Mouse (Mus musculus) olfactory bulb, adult 2 months (tissue): ENCODE measurements at regions not wholly inside any gene's neighbourhood (a gene's known extent, or its start where the extent isn't known, plus 50 kb on each side); places are given as distances from the start of the nearest gene placed in this dataset.

ENCODE experiments used
- H3K27ac ChIP-seq: fragments of 200-500 bp; 2 replicates; pipeline ENCODE4 v1.5.1; 2012; ENCODE audit warnings: low read depth, low read length; ENCODE audit not compliant: insufficient read depth
- H3K4me1 ChIP-seq: fragments of 200-500 bp; 2 replicates; pipeline ENCODE4 v1.6.1; 2012; ENCODE audit warnings: low read length; ENCODE audit not compliant: control insufficient read depth, insufficient read depth
- H3K4me3 ChIP-seq: fragments of 200-500 bp; 2 replicates; pipeline ENCODE4 v1.5.1; 2012; ENCODE audit warnings: mild to moderate bottlenecking, low read depth, low read length, moderate library complexity; ENCODE audit not compliant: insufficient read depth
- CTCF ChIP-seq: fragments of 200-500 bp; IDR thresholded peaks from 2 replicates; pipeline ENCODE4 v1.5.1; 2012; ENCODE audit warnings: low read depth, mild to moderate bottlenecking, low read length, moderate library complexity; ENCODE audit not compliant: insufficient read depth
- POLR2A ChIP-seq: fragments of 200-500 bp; IDR thresholded peaks from 2 replicates; pipeline ENCODE4 v1.6.1; 2012; ENCODE audit warnings: mild to moderate bottlenecking, low read depth, low read length, moderate library complexity; ENCODE audit not compliant: insufficient read depth
- WGBS: fragments of 180-500 bp; shearing (Covaris S2); methylation state at CpG from one replicate; pipeline ENCODE4 v1.1.7; 2018; 5-methylcytosine and 5-hydroxymethylcytosine counted together

DNA sequence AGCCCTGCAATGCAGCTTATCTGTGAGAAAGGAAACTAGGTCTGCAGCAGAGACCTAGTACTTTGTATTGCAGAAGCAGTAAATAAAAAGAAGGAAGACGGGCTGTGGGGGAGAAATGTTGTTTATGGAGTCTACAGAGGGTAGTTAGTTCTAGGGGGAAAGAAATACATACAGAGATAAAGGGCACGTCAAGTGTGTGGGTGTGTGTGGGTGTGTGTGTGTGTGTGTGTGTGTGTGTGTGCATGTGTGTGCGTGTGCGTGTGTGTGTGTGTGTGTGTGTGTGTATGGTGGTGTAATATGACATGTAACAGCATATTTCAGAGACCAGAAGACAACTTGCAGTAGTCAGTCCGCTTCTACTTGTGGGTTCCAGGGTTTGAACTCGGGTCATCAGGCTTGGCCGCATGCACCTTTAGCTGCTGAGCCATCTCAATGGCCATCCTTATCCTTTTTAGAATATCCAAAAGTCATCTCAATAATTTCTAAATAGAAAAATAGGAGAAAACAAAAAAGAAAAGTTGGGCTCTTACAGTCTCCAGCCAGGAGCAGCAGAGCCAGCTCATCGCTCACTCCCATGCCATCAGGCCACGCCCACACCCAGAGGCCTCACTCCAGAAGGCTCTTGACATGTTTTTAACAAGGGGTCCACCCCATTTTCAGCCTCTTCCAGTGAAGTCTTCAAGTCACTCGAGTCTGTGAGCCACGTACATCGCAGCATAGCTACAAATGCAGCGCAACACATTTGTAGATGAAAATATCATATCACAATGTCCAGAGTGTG, 101.5 kb downstream of the Hlx start:
- no peak overlapping the region for H3K4me3 ChIP-seq
- peaks cover 2% of the 10 kb centered on the region; the same call in 1 of the 2 replicates for H3K4me1 ChIP-seq
- no peak overlapping the region for H3K27ac ChIP-seq
- 86% methylated on average over 13 of the region's 13 CpGs for WGBS
- no peak for TF ChIP-seq CTCF
- no peak for TF ChIP-seq POLR2A

DNA sequence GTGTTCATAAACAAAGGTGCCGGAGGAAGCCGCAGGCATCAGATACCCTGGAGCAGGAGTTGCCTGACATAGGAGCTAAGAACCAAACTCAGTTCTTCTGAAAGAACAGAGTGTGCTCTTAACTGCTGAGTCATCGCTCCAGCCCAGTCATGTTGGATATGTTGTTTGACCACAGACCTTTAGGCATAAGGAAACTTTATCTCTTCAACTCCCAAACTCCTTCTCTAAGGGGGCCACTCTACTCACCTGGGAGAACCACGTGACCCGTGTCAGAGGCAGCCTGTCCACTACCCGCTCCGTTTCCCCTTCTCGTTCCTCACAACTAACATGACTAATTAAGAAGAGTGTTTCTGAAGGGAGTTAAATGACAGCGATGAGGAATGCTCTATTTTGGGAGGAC, 103.2 kb downstream of the Hlx start:
- 90% methylated on average over 9 of the region's 9 CpGs for WGBS
- TF ChIP-seq CTCF = no peak
- no peak for TF ChIP-seq POLR2A
- no peak overlapping the region for H3K27ac ChIP-seq

DNA sequence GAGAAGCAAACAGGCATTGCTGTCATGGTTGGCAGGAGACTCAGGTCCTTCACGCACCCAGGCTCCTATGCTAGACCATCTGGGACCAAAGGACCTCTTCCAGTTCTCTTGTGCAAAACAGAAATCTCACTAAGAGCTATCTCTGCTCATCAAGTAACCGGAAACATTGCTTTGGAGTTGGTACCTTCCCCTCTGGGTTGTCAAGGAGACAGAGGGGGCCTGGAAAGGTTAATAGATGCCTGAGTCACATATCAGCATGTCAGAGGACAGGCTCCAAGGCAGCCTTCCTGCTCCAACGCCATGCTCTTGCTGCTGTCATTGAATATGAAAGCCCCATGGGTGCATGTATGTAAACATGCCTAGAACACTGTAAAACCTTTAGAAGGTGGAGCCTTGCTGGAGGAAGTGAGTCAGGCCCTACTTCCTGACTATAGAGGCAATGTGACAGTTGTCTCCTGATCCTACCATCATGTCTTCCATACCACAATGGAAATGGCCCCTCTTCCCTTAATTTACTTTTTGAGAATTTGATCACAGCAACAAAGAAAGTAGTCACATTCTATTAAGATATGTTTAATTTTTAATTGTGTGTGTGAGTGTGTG, 103.8 kb downstream of the Hlx start:
- no peak for TF ChIP-seq CTCF
- no peak for TF ChIP-seq POLR2A
- WGBS = 71% methylated on average over 3 of the region's 3 CpGs
- Histone ChIP-seq H3K27ac (no peak overlapping the region), H3K4me3 (no peak overlapping the region), H3K4me1 (peaks cover 2% of the 10 kb centered on the region; the same call in 1 of the 2 replicates)

More for the DNA sequence above, 103.2 kb downstream of the Hlx start:
- no peak overlapping the region for H3K4me3 ChIP-seq
- H3K4me1 ChIP-seq = peaks cover 2% of the 10 kb centered on the region; the same call in 1 of the 2 replicates

DNA sequence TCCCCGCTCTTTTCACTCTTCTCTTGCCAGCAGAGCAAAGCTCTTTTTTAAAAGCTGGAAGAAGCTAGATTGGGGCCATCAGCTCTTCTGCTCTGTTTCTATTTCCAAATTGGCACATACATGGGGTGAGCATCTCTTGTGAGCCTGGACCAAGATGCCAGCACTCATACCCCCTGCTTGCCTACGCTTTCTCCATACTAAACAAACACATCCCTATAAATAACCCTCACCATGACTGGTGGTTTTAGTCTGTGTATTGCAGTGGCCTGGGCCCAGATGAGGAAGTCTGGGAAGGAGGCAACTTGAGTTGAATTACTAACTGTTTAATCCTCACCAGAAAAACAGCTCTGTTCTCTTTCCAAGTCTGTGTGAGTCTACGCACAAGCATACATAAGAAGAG, 110.0 kb downstream of the Hlx start:
- TF ChIP-seq POLR2A = no peak
- no peak for TF ChIP-seq CTCF
- WGBS = 90% methylated on average over 3 of the region's 3 CpGs
- no peaks in the 10 kb centered on the region for H3K4me1 ChIP-seq

DNA sequence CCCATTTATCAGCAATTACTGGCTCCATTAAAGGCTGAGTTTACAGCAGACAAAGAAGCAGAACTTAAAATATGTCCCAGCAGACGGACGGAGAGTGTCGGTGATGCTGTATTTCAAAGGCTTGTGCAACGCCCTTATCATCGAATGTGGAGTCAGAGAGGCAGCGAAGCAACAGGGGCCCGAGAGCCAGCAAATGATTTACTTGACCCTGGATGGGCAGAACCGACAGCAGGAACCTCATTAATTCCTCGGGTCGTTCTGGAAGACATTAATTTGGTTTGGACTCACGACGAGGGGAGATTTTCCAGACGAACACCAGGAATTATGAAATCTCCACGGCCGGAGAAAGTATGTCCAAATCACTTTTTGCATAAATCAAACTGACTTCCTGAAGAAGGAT, 110.5 kb downstream of the Hlx start:
- H3K4me1 ChIP-seq = no peaks in the 10 kb centered on the region
- WGBS = 79% methylated on average over 15 of the region's 15 CpGs
- TF ChIP-seq POLR2A (no peak), CTCF (no peak)
- no peak overlapping the region for H3K27ac ChIP-seq
- H3K4me3 ChIP-seq = no peak overlapping the region

More for the DNA sequence above, 110.0 kb downstream of the Hlx start:
- Histone ChIP-seq H3K27ac (no peak overlapping the region), H3K4me3 (no peak overlapping the region)

DNA sequence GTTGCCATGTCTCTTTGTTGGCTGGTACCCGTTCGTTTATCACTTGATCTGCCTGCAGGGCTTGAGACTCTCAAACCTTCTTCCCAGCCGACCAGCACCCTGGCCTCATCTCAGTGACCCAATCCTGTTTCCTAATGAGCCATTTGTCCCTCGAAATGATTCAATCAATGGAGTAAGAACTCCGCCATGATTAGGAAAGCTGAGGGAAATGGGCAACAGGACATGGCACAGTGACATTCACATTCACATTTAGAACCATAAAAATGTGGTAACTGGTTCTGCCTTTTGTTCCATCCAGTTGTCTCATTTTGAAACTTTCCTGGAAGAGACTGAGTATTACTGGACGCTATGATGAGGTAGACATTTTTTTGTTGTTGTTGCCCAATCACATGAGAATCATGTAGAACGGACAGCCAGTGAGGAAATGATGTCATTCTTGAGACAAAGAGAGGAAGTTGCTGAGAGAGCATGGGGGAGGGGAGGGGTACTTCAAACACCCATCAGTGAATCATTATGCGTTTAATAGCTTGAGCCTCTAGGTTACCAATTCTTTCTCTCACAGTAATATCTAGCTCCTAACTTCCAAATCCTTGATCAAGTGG, 114.5 kb downstream of the Hlx start:
- H3K4me1 ChIP-seq = no peaks in the 10 kb centered on the region
- 84% methylated on average over 8 of the region's 8 CpGs for WGBS
- no peak overlapping the region for H3K4me3 ChIP-seq
- H3K27ac ChIP-seq = no peak overlapping the region
- TF ChIP-seq CTCF (no peak), POLR2A (no peak)

DNA sequence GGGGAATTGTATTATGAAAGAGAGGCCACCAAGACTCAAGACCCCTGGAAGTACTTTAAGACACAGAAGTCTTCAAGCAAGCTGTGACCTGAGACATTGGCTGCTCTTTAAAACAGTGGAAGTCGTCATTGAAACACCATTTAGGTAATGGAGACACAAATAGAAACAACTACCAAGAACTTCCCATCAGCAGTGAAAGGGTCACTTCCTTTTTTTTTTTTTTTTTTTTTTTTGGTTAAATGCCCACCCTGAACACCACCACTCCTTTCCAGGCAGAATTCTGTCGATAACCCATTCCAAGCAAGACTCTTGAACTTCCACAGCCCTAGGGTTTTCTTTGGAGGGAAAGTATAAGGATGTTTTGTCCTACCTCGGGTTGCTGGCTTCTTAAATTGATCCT, 116.4 kb downstream of the Hlx start:
- TF ChIP-seq CTCF = no peak
- TF ChIP-seq POLR2A = no peak
- no peak overlapping the region for H3K27ac ChIP-seq
- no peak overlapping the region for H3K4me3 ChIP-seq
- H3K4me1 ChIP-seq = no peaks in the 10 kb centered on the region
- WGBS = 59% methylated on average over 3 of the region's 3 CpGs

DNA sequence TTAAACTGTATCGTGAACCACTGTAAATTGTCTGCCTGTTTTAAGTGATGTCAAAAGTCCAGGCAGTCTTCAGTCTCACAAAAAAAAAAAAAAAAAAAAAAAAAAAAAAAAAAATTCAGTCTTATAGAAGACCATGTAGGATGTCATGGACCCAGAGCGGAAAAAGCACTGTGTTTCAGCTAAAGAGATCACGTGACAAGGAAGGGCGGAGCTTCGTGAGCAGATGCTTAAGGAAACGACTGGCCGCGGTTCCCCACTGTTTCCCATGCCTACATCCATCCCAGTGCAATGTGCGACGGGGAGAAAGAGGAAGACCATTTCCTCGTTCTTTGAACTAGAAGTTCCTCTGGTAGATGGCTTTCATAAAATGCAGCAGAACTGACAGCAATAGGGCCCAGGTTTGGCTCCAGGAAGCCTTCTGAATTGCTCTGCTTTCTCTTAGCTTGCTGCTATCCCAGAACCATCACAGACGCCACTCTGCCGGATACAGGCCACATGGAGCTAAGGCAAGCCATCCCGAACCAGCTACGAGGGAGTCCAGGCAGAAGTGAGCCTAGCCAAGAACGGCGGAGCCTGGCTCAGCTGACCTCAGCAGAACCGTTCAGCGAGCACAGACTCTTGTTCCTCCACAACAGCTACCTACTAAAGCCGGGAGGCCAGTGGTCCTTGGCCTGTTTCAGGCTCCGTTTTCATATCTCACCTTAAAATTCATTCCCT, 117.6 kb downstream of the Hlx start:
- Histone ChIP-seq H3K27ac (no peak overlapping the region), H3K4me3 (no peak overlapping the region), H3K4me1 (no peaks in the 10 kb centered on the region)
- TF ChIP-seq CTCF = no peak
- no peak for TF ChIP-seq POLR2A
- WGBS = 88% methylated on average over 21 of the region's 21 CpGs
